Mouse (Mus musculus): ENCODE results near the gene Lce1f. TPM values are rescaled to one million over a fixed set of nuclear protein-coding genes. Genes with fewer than 3 reads are reported as not detected.

Gene Lce1f
- polyA plus RNA-seq (2015; fragmentation: Nextera tagmentation; extraction: Ambion mirVana), result not detected in 2 replicates

- ATAC-seq (replicated peaks; ENCODE audit: extremely low read depth, insufficient read depth, low FRiP score), result no peak
These were observed at the start of gene Lce1f for GRCm38 (mm10) chr3:92720250-92720649. Lce1f (minus strand) TSS chr3:92720350.

GRCm38 (mm10) chr3:92764965-92765364 lies 44.8 kb upstream of the Lce1f start, which contains the start of gene Lce1h:
Lce1h (minus strand) TSS chr3:92765065.
- Histone ChIP-seq H3K27me3 (ENCODE audit: control insufficient read depth, insufficient read depth, low read length) (no peaks in the 10 kb centered on the region), H3K4me3 (ENCODE audit: low read length) (no peak within 1 kb of the TSS), H3K36me3 (ENCODE audit: control insufficient read depth, insufficient read depth) (no peaks in the 10 kb centered on the region), H3K4me1 (ENCODE audit: control insufficient read depth, insufficient read depth, low read length) (no peaks in the 10 kb centered on the region), H3K27ac (ENCODE audit: low read length) (no peak within 1 kb of the TSS), H3K9me3 (replicated peaks; ENCODE audit: control insufficient read depth, low read length) (no peaks in the 10 kb centered on the region), H3K9ac (ENCODE audit: low read length) (no peak within 1 kb of the TSS), H3K4me2 (ENCODE audit: low read depth, low read length) (no peak within 1 kb of the TSS)
- no peak for ATAC-seq (replicated peaks; ENCODE audit: extremely low read depth, insufficient read depth, low FRiP score)
- 90% methylated on average over 1 of the region's 1 CpGs for WGBS

More at GRCm38 (mm10) chr3:92720250-92720649, at the start of gene Lce1f:
- WGBS, result 58% methylated on average over 3 of the region's 3 CpGs
- Histone ChIP-seq H3K36me3 (ENCODE audit: control insufficient read depth, insufficient read depth) (no peaks in the 10 kb centered on the region), H3K4me3 (ENCODE audit: low read length) (no peak within 1 kb of the TSS), H3K9ac (ENCODE audit: low read length) (no peak within 1 kb of the TSS), H3K27ac (ENCODE audit: low read length) (no peak within 1 kb of the TSS), H3K27me3 (ENCODE audit: control insufficient read depth, insufficient read depth, low read length) (no peaks in the 10 kb centered on the region), H3K4me1 (ENCODE audit: control insufficient read depth, insufficient read depth, low read length) (no peaks in the 10 kb centered on the region), H3K4me2 (ENCODE audit: low read depth, low read length) (no peak within 1 kb of the TSS), H3K9me3 (replicated peaks; ENCODE audit: control insufficient read depth, low read length) (no peaks in the 10 kb centered on the region)

GRCm38 (mm10) chr3:92753197-92753596 lies 33.0 kb upstream of the Lce1f start:
- ATAC-seq (replicated peaks; ENCODE audit: extremely low read depth, insufficient read depth, low FRiP score), result no peak
- Histone ChIP-seq H3K27me3 (ENCODE audit: control insufficient read depth, insufficient read depth, low read length) (no peaks in the 10 kb centered on the region), H3K4me1 (ENCODE audit: control insufficient read depth, insufficient read depth, low read length) (no peaks in the 10 kb centered on the region), H3K27ac (ENCODE audit: low read length) (no peak overlapping the region), H3K4me2 (ENCODE audit: low read depth, low read length) (no peak overlapping the region), H3K9ac (ENCODE audit: low read length) (no peak overlapping the region), H3K36me3 (ENCODE audit: control insufficient read depth, insufficient read depth) (no peaks in the 10 kb centered on the region), H3K4me3 (ENCODE audit: low read length) (no peak overlapping the region), H3K9me3 (replicated peaks; ENCODE audit: control insufficient read depth, low read length) (no peaks in the 10 kb centered on the region)
- 34% methylated on average over 3 of the region's 3 CpGs for WGBS

- Histone ChIP-seq H3K9me3 (replicated peaks; ENCODE audit: control insufficient read depth, low read length) (no peaks in the 10 kb centered on the region), H3K4me3 (ENCODE audit: low read length) (no peak within 1 kb of the TSS), H3K4me1 (ENCODE audit: control insufficient read depth, insufficient read depth, low read length) (no peaks in the 10 kb centered on the region), H3K27me3 (ENCODE audit: control insufficient read depth, insufficient read depth, low read length) (no peaks in the 10 kb centered on the region), H3K9ac (ENCODE audit: low read length) (no peak within 1 kb of the TSS), H3K4me2 (ENCODE audit: low read depth, low read length) (no peak within 1 kb of the TSS), H3K27ac (ENCODE audit: low read length) (no peak within 1 kb of the TSS), H3K36me3 (ENCODE audit: control insufficient read depth, insufficient read depth) (no peaks in the 10 kb centered on the region)
- no peak for ATAC-seq (replicated peaks; ENCODE audit: extremely low read depth, insufficient read depth, low FRiP score)
- WGBS, result 71% methylated on average over 1 of the region's 1 CpGs
These were observed 32.1 kb upstream of the Lce1f start, which contains the start of gene Lce1g for GRCm38 (mm10) chr3:92752238-92752637. Lce1g (minus strand) TSS chr3:92752338.

- 63% methylated on average over 1 of the region's 1 CpGs for WGBS
These were observed 18.8 kb upstream of the Lce1f start, which contains the start of gene Gm38119 for GRCm38 (mm10) chr3:92738996-92739395. Gm38119 (minus strand) TSS chr3:92739096.

GRCm38 (mm10) chr3:92722631-92723030 lies 2.5 kb upstream of the Lce1f start:
- H3K36me3 ChIP-seq (ENCODE audit: control insufficient read depth, insufficient read depth), result no peaks in the 10 kb centered on the region
- H3K9ac ChIP-seq (ENCODE audit: low read length), result no peak overlapping the region
- H3K4me2 ChIP-seq (ENCODE audit: low read depth, low read length), result no peak overlapping the region
- no peak overlapping the region for H3K27ac ChIP-seq (ENCODE audit: low read length)
- ATAC-seq (replicated peaks; ENCODE audit: extremely low read depth, insufficient read depth, low FRiP score), result no peak
- no peaks in the 10 kb centered on the region for H3K9me3 ChIP-seq (replicated peaks; ENCODE audit: control insufficient read depth, low read length)
- no peak overlapping the region for H3K4me3 ChIP-seq (ENCODE audit: low read length)
- WGBS, result 72% methylated on average over 5 of the region's 5 CpGs
- no peaks in the 10 kb centered on the region for H3K4me1 ChIP-seq (ENCODE audit: control insufficient read depth, insufficient read depth, low read length)
- H3K27me3 ChIP-seq (ENCODE audit: control insufficient read depth, insufficient read depth, low read length), result no peaks in the 10 kb centered on the region

More at GRCm38 (mm10) chr3:92738996-92739395, 18.8 kb upstream of the Lce1f start, which contains the start of gene Gm38119:
- H3K27ac ChIP-seq (ENCODE audit: low read length), result no peak within 1 kb of the TSS
- H3K27me3 ChIP-seq (ENCODE audit: control insufficient read depth, insufficient read depth, low read length), result no peaks in the 10 kb centered on the region
- no peaks in the 10 kb centered on the region for H3K36me3 ChIP-seq (ENCODE audit: control insufficient read depth, insufficient read depth)
- no peak within 1 kb of the TSS for H3K4me2 ChIP-seq (ENCODE audit: low read depth, low read length)
- H3K9ac ChIP-seq (ENCODE audit: low read length), result no peak within 1 kb of the TSS
- ATAC-seq (replicated peaks; ENCODE audit: extremely low read depth, insufficient read depth, low FRiP score), result no peak
- no peaks in the 10 kb centered on the region for H3K9me3 ChIP-seq (replicated peaks; ENCODE audit: control insufficient read depth, low read length)
- no peak within 1 kb of the TSS for H3K4me3 ChIP-seq (ENCODE audit: low read length)
- H3K4me1 ChIP-seq (ENCODE audit: control insufficient read depth, insufficient read depth, low read length), result no peaks in the 10 kb centered on the region

GRCm38 (mm10) chr3:92715122-92715521 lies 5.0 kb downstream of the Lce1f start:
- ATAC-seq (replicated peaks; ENCODE audit: extremely low read depth, insufficient read depth, low FRiP score), result no peak
- H3K36me3 ChIP-seq (ENCODE audit: control insufficient read depth, insufficient read depth), result no peaks in the 10 kb centered on the region
- H3K4me1 ChIP-seq (ENCODE audit: control insufficient read depth, insufficient read depth, low read length), result no peaks in the 10 kb centered on the region
- no peaks in the 10 kb centered on the region for H3K9me3 ChIP-seq (replicated peaks; ENCODE audit: control insufficient read depth, low read length)
- H3K27ac ChIP-seq (ENCODE audit: low read length), result no peak overlapping the region
- H3K4me2 ChIP-seq (ENCODE audit: low read depth, low read length), result no peak overlapping the region
- no peaks in the 10 kb centered on the region for H3K27me3 ChIP-seq (ENCODE audit: control insufficient read depth, insufficient read depth, low read length)
- H3K9ac ChIP-seq (ENCODE audit: low read length), result no peak overlapping the region
- H3K4me3 ChIP-seq (ENCODE audit: low read length), result no peak overlapping the region

GRCm38 (mm10) chr3:92708974-92709373 lies 11.2 kb downstream of the Lce1f start, which contains the start of gene Lce1e:
Lce1e (minus strand) TSS chr3:92709074.
- H3K9ac ChIP-seq (ENCODE audit: low read length), result no peak within 1 kb of the TSS
- no peaks in the 10 kb centered on the region for H3K9me3 ChIP-seq (replicated peaks; ENCODE audit: control insufficient read depth, low read length)
- H3K4me2 ChIP-seq (ENCODE audit: low read depth, low read length), result no peak within 1 kb of the TSS
- no peaks in the 10 kb centered on the region for H3K27me3 ChIP-seq (ENCODE audit: control insufficient read depth, insufficient read depth, low read length)
- no peak for ATAC-seq (replicated peaks; ENCODE audit: extremely low read depth, insufficient read depth, low FRiP score)
- H3K36me3 ChIP-seq (ENCODE audit: control insufficient read depth, insufficient read depth), result no peaks in the 10 kb centered on the region
- 62% methylated on average over 2 of the region's 2 CpGs for WGBS
- H3K4me1 ChIP-seq (ENCODE audit: control insufficient read depth, insufficient read depth, low read length), result no peaks in the 10 kb centered on the region
- H3K4me3 ChIP-seq (ENCODE audit: low read length), result no peak within 1 kb of the TSS
- H3K27ac ChIP-seq (ENCODE audit: low read length), result no peak within 1 kb of the TSS

GRCm38 (mm10) chr3:92694613-92695012 lies 25.5 kb downstream of the Lce1f start:
- Histone ChIP-seq H3K27ac (ENCODE audit: low read length) (no peak overlapping the region), H3K9me3 (replicated peaks; ENCODE audit: control insufficient read depth, low read length) (no peaks in the 10 kb centered on the region), H3K4me2 (ENCODE audit: low read depth, low read length) (no peak overlapping the region), H3K27me3 (ENCODE audit: control insufficient read depth, insufficient read depth, low read length) (no peaks in the 10 kb centered on the region), H3K36me3 (ENCODE audit: control insufficient read depth, insufficient read depth) (no peaks in the 10 kb centered on the region), H3K4me1 (ENCODE audit: control insufficient read depth, insufficient read depth, low read length) (no peaks in the 10 kb centered on the region), H3K9ac (ENCODE audit: low read length) (no peak overlapping the region), H3K4me3 (ENCODE audit: low read length) (no peak overlapping the region)
- no peak for ATAC-seq (replicated peaks; ENCODE audit: extremely low read depth, insufficient read depth, low FRiP score)
- WGBS, result 14% methylated on average over 1 of the region's 1 CpGs
